Mouse (Mus musculus): ENCODE measurements around the gene Capn2.

Gene Capn2

DNA sequence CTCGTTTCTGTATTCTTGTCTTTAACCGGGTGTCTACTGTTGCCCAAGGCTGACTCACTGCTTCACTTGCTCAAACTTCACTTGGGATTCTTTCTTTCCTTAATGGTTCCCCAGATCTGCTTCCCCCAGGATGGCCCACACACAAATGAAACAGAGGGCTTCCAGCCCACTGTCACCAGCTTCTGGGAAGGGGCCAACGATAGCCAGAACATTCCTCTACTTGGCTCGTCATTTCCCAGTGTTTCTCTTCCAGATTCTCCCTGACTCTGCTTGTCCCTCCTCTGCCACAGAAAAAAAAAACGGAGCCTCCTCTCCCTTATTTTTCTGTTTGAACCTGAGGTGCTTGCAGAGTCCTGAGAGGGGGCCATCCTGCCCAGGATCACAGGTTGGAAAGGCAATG is 1.9 kb upstream of the Capn2 start:
- H3K4me1 ChIP-seq (replicated peaks; ENCODE audit: low read depth, low read length), result peaks cover 48% of the 10 kb centered on the region
- H3K36me3 ChIP-seq (ENCODE audit: insufficient read depth, low read length), result no peaks in the 10 kb centered on the region
- H3K4me3 ChIP-seq (replicated peaks; ENCODE audit: low read length), result 0 out of 2 replicates have a peak overlapping the region, but pooled peaks have one; percentile 29
- TF ChIP-seq NANOG (IDR thresholded peaks at IDR 0.05; ENCODE audit: borderline replicate concordance, low read length) (no peak), CTCF (conservative IDR thresholded peaks at IDR 0.05; ENCODE audit: low read length) (no peak), POU5F1 (IDR thresholded peaks at IDR 0.05; ENCODE audit: borderline replicate concordance, low read length) (no peak)
- H3K27me3 ChIP-seq (ENCODE audit: insufficient read depth, low read length), result peaks cover 88% of the 10 kb centered on the region
- H3K9me3 ChIP-seq (ENCODE audit: low read length), result no peaks in the 10 kb centered on the region

DNA sequence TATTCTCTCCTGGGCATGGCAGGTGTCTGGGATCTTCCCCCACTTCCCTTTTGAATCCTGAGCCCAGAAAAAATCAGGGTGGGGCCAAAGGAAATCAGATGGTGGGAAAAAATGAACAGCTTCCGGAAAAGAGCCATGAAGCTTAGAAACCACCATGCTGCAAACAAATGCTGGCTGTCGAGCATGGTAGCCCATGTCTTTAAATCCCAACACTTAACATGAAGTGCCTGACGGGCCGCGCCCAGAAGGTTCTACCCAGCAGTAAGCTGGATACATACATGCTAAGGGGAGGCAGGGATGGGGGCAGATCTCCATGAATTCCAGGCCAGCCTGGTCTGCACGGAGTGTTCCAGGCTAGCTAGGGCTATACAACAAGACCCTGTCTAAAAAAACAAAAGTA is 1.4 kb upstream of the Capn2 start:
- H3K36me3 ChIP-seq (ENCODE audit: insufficient read depth, low read length), result no peaks in the 10 kb centered on the region
- no peak for TF ChIP-seq CTCF (conservative IDR thresholded peaks at IDR 0.05; ENCODE audit: low read length)
- no peak for TF ChIP-seq POU5F1 (IDR thresholded peaks at IDR 0.05; ENCODE audit: borderline replicate concordance, low read length)
- TF ChIP-seq NANOG (IDR thresholded peaks at IDR 0.05; ENCODE audit: borderline replicate concordance, low read length), result no peak
- no peaks in the 10 kb centered on the region for H3K9me3 ChIP-seq (ENCODE audit: low read length)
- peaks cover 49% of the 10 kb centered on the region for H3K4me1 ChIP-seq (replicated peaks; ENCODE audit: low read depth, low read length)
- peaks cover 90% of the 10 kb centered on the region for H3K27me3 ChIP-seq (ENCODE audit: insufficient read depth, low read length)
- no peak overlapping the region for H3K4me3 ChIP-seq (replicated peaks; ENCODE audit: low read length)

DNA sequence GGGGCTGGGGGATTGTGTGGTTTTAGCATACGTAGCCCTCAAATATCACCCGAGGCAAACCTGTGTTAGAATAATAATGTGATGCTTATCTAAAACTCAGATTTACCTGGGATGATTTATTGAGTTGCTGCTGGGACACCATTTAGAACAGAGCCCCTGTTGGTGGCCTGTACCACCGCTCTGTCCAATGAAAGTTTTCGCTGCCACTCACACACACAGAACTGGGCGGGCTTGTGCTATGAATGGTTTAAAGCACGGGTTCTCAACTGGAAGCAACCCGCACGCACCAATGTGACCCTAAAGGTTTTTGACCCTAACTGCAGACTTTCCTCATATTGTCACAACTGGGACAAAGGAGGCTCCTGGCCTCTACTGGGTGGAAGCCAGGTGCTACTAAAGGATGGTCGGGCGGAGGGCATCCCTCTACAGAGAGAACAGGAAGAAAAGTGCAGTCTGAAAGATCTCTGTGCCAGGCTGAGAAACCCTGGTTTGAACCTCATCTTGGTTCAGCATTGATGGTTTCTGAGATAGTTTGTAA is 804 bp upstream of the Capn2 start:
- TF ChIP-seq POU5F1 (IDR thresholded peaks at IDR 0.05; ENCODE audit: borderline replicate concordance, low read length) (no peak), NANOG (IDR thresholded peaks at IDR 0.05; ENCODE audit: borderline replicate concordance, low read length) (no peak), CTCF (conservative IDR thresholded peaks at IDR 0.05; ENCODE audit: low read length) (no peak)
- Histone ChIP-seq H3K36me3 (ENCODE audit: insufficient read depth, low read length) (no peaks in the 10 kb centered on the region), H3K9me3 (ENCODE audit: low read length) (no peaks in the 10 kb centered on the region), H3K4me3 (replicated peaks; ENCODE audit: low read length) (0 out of 2 replicates have a peak overlapping the region, but pooled peaks have one; percentile 82), H3K4me1 (replicated peaks; ENCODE audit: low read depth, low read length) (peaks cover 55% of the 10 kb centered on the region), H3K27me3 (ENCODE audit: insufficient read depth, low read length) (peaks cover 86% of the 10 kb centered on the region)

DNA sequence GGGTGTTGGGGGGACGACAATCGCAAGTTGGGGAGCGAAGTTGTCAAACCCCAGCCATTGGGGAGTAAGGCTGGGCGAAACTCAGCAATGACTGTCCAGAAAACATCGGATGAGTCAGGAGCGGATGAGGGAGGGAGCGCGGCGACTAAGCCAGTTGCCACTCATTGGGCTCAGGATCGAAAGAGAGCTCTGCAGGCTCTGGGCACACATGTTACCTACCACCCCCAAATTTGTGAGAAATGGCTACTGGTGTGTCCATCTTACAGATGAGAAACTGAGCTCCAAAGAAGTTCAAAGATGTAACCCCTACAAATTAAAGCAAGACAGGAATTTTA is 236 bp upstream of the Capn2 start:
- Histone ChIP-seq H3K9me3 (ENCODE audit: low read length) (no peaks in the 10 kb centered on the region), H3K4me1 (replicated peaks; ENCODE audit: low read depth, low read length) (peaks cover 61% of the 10 kb centered on the region), H3K36me3 (ENCODE audit: insufficient read depth, low read length) (no peaks in the 10 kb centered on the region), H3K4me3 (replicated peaks; ENCODE audit: low read length) (peak overlapping the region; percentile 82), H3K27me3 (ENCODE audit: insufficient read depth, low read length) (peaks cover 82% of the 10 kb centered on the region)
- TF ChIP-seq POU5F1 (IDR thresholded peaks at IDR 0.05; ENCODE audit: borderline replicate concordance, low read length) (no peak), NANOG (IDR thresholded peaks at IDR 0.05; ENCODE audit: borderline replicate concordance, low read length) (no peak), CTCF (conservative IDR thresholded peaks at IDR 0.05; ENCODE audit: low read length) (no peak)

DNA sequence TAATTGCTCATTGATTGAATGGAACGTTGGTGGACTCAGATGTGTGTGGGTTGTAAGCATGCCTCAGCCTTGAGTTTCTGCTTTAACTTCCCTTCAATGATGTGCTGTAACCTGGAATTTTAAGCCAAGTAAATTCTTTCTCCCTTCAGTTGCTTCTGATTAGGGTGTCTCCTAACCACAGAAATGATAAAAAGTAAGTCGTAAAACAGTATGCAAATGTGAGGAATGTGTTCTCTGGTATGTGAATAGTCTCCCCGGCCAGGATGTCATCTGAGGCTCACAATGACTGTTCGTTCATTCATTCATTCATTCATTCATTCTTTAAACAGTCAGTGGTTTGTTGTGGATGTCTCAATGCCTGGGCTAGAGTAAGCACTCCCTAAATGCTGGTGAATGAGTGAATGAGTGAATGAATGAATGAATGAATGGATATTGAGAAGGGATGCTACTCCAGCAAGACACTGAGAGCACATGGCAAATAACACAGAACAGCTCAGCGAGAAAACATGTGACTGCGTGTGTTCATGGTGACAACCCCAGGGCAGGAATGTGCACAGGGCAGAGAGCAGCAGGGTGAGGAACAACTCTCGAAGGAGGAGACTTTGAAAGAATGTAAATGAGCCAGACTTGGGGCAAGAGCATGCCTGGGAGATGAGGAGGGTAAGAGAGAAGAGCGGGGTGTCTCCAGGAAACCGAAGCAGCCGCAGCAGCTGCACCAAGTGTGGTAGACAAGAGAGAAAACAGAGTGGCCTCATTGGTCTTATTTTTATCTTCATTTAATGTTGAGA is 2.4 kb downstream of the Capn2 start:
- TF ChIP-seq POU5F1 (IDR thresholded peaks at IDR 0.05; ENCODE audit: borderline replicate concordance, low read length) (no peak), CTCF (conservative IDR thresholded peaks at IDR 0.05; ENCODE audit: low read length) (no peak), NANOG (IDR thresholded peaks at IDR 0.05; ENCODE audit: borderline replicate concordance, low read length) (no peak)
- H3K27me3 ChIP-seq (ENCODE audit: insufficient read depth, low read length), result peaks cover 66% of the 10 kb centered on the region

DNA sequence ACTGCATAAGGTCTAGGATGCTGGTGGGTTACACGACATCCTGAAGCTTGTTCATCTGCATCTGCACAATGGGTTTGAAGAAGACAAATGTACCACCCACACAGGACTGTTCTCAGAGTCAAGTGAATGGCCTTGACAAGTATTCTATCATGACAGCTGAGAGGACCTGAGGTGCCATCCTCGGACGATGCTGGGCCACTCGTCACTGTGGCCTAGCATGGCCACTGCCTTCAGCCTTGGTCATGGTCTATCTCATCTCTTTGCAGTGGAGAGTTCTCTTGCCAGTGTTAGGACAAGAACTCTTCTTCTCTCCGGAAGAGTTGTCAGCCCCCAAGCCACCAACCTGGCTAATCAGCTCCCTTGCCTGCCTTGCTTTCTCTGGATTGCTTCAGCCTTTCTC is 3.7 kb downstream of the Capn2 start:
- H3K36me3 ChIP-seq (ENCODE audit: insufficient read depth, low read length), result no peaks in the 10 kb centered on the region
- TF ChIP-seq CTCF (conservative IDR thresholded peaks at IDR 0.05; ENCODE audit: low read length) (no peak), POU5F1 (IDR thresholded peaks at IDR 0.05; ENCODE audit: borderline replicate concordance, low read length) (no peak), NANOG (IDR thresholded peaks at IDR 0.05; ENCODE audit: borderline replicate concordance, low read length) (no peak)
- H3K9me3 ChIP-seq (ENCODE audit: low read length), result no peaks in the 10 kb centered on the region
- H3K4me1 ChIP-seq (replicated peaks; ENCODE audit: low read depth, low read length), result peaks cover 74% of the 10 kb centered on the region
- H3K27me3 ChIP-seq (ENCODE audit: insufficient read depth, low read length), result peaks cover 56% of the 10 kb centered on the region
- H3K4me3 ChIP-seq (replicated peaks; ENCODE audit: low read length), result no peak overlapping the region

More for the DNA sequence above, 2.4 kb downstream of the Capn2 start:
- H3K4me1 ChIP-seq (replicated peaks; ENCODE audit: low read depth, low read length), result peaks cover 73% of the 10 kb centered on the region
- H3K4me3 ChIP-seq (replicated peaks; ENCODE audit: low read length), result no peak overlapping the region
- no peaks in the 10 kb centered on the region for H3K9me3 ChIP-seq (ENCODE audit: low read length)
- H3K36me3 ChIP-seq (ENCODE audit: insufficient read depth, low read length), result no peaks in the 10 kb centered on the region

DNA sequence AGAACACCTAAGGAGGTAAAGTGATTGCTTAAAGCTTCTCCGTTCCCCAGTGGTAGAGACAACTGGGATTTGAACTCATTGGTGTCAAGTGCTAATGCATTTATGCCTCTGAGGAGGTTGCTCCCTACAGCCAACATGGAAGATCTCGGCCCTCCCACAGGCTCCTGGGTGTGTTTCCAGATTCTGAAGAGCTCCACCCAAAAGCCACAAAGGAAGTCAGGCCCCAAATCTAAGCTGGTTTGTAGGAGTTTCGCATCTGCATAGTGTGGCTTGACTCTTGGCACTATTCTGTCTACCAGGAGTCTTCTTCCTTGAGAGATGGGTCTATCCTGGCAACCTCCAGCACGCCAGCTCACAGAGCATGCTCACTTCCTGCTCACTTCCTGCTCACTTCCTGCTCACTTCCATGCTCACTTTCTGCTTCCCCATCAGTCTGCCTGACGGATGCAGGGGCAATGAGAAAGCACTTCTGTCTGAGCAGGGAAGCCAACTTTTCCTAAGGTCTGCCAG is 4.5 kb downstream of the Capn2 start:
- H3K27me3 ChIP-seq (ENCODE audit: insufficient read depth, low read length), result peaks cover 49% of the 10 kb centered on the region
- no peak for TF ChIP-seq POU5F1 (IDR thresholded peaks at IDR 0.05; ENCODE audit: borderline replicate concordance, low read length)
- TF ChIP-seq CTCF (conservative IDR thresholded peaks at IDR 0.05; ENCODE audit: low read length), result no peak
- TF ChIP-seq NANOG (IDR thresholded peaks at IDR 0.05; ENCODE audit: borderline replicate concordance, low read length), result no peak
- H3K36me3 ChIP-seq (ENCODE audit: insufficient read depth, low read length), result no peaks in the 10 kb centered on the region
- no peak overlapping the region for H3K4me3 ChIP-seq (replicated peaks; ENCODE audit: low read length)
- H3K4me1 ChIP-seq (replicated peaks; ENCODE audit: low read depth, low read length), result peaks cover 66% of the 10 kb centered on the region
- no peaks in the 10 kb centered on the region for H3K9me3 ChIP-seq (ENCODE audit: low read length)

DNA sequence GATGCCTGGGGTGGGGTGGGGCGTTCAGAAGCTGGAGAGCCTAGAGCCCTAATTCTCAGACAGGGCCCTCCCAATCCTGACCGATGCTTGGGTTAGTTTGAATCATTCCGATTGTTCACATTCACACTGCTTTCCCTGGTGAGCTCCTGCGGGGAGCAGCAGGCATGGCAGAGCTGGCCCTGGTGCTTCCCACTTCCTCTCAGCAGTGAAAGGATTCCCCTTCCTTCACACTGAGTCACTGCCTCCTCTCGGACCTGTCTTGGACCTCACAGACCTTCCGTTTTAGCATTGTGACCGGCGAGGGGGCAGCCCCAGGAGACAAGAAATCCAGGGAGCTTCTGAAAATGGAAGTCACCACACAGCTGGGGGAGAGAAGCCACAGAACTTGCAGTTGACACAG is 5.6 kb downstream of the Capn2 start:
- H3K27me3 ChIP-seq (ENCODE audit: insufficient read depth, low read length), result peaks cover 39% of the 10 kb centered on the region
- TF ChIP-seq NANOG (IDR thresholded peaks at IDR 0.05; ENCODE audit: borderline replicate concordance, low read length) (no peak), POU5F1 (IDR thresholded peaks at IDR 0.05; ENCODE audit: borderline replicate concordance, low read length) (no peak), CTCF (conservative IDR thresholded peaks at IDR 0.05; ENCODE audit: low read length) (no peak)
- no peak overlapping the region for H3K4me3 ChIP-seq (replicated peaks; ENCODE audit: low read length)
- no peaks in the 10 kb centered on the region for H3K36me3 ChIP-seq (ENCODE audit: insufficient read depth, low read length)
- H3K9me3 ChIP-seq (ENCODE audit: low read length), result no peaks in the 10 kb centered on the region
- peaks cover 63% of the 10 kb centered on the region for H3K4me1 ChIP-seq (replicated peaks; ENCODE audit: low read depth, low read length)

Measured in E14TG2a.4 (cell line).